Mouse (Mus musculus): ENCODE measurements at regions not wholly inside any gene's neighbourhood (a gene's known extent, or its start where the extent isn't known, plus 50 kb on each side); places are given as distances from the start of the nearest gene placed in this dataset.
A peak's percentile ranks its signal among the peaks of the same experiment; 100 is the strongest.

DNA sequence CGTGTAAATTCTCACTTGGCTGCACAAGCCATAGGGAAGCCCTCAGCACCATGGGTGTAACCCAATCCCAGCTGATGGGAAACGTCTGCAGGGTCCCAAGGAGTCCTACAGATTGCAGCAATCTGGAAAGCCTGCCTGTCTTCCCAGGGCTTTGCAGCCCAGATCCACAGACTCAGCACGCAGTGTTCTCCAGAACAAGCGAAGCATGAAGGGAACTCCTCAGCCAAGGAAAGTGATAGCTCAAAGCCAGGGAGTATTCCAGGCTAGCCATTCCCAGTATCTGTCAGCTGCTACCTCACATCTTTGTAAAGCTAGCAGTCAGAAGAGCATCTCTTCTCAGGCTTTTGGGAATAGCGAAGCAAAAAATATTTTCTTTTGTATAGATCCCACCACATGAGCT is 368.5 kb downstream of the Tns1 start:
- 52% methylated on average over 5 of the region's 5 CpGs for WGBS
- Histone ChIP-seq H3K36me3 (no peaks in the 10 kb centered on the region), H3K4me3 (no peak overlapping the region), H3K9ac (no peak overlapping the region), H3K4me1 (peaks cover 26% of the 10 kb centered on the region), H3K9me3 (no peaks in the 10 kb centered on the region), H3K27me3 (no peaks in the 10 kb centered on the region), H3K4me2 (replicated peaks) (no peak overlapping the region), H3K27ac (no peak overlapping the region)
- no peak for ATAC-seq (ENCODE audit: insufficient number of reproducible peaks, insufficient read depth, low FRiP score, low TSS enrichment)

DNA sequence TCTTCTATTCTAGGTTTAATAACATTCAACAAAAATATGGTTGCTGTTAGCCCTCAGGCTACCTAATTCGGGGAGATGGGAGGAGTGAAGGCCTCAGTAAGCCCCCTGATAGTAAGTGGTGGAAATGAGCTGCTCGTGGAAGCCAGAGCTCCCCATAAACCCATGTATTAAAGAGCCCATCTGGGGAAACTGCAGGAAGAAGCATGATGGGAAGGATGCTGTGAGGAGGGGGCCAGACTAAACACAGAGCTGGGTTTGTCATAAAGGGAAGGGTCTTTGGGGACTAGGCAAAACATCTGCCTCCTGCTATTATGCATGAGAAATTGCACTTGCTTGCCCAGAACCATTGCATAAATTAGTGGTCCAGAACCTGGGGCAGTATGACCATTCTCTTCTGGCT is 369.3 kb downstream of the Tns1 start:
- H3K4me1 ChIP-seq = peaks cover 26% of the 10 kb centered on the region
- H3K36me3 ChIP-seq = no peaks in the 10 kb centered on the region
- H3K9ac ChIP-seq = no peak overlapping the region
- ATAC-seq (ENCODE audit: insufficient number of reproducible peaks, insufficient read depth, low FRiP score, low TSS enrichment) = no peak
- 77% methylated on average over 2 of the region's 2 CpGs for WGBS
- no peaks in the 10 kb centered on the region for H3K27me3 ChIP-seq
- no peak overlapping the region for H3K4me3 ChIP-seq
- H3K27ac ChIP-seq = no peak overlapping the region
- H3K9me3 ChIP-seq = no peaks in the 10 kb centered on the region
- no peak overlapping the region for H3K4me2 ChIP-seq (replicated peaks)

DNA sequence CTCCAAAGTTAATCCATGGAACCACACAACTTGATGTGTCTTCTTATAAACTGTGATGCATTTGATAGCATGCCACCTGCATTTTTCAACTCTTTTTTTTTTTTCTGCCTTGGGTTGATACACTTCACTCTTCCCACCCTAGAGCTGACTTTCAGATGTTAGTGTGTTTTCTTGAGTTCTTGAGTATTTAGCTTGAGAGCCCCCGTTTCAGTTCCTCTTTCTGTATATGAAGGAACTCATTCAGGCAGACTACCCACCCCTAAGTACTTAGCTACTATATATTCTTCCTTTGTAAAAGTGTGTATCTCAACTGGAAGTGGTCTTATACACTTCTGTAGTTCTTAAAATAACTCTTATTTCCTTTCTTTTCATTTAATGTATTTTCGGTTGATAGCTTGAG is 371.1 kb downstream of the Tns1 start:
- Histone ChIP-seq H3K4me2 (replicated peaks) (no peak overlapping the region), H3K9ac (no peak overlapping the region), H3K9me3 (no peaks in the 10 kb centered on the region), H3K4me3 (no peak overlapping the region), H3K27ac (no peak overlapping the region), H3K4me1 (peaks cover 15% of the 10 kb centered on the region), H3K36me3 (no peaks in the 10 kb centered on the region), H3K27me3 (no peaks in the 10 kb centered on the region)
- WGBS = 90% methylated on average over 2 of the region's 2 CpGs
- no peak for ATAC-seq (ENCODE audit: insufficient number of reproducible peaks, insufficient read depth, low FRiP score, low TSS enrichment)

DNA sequence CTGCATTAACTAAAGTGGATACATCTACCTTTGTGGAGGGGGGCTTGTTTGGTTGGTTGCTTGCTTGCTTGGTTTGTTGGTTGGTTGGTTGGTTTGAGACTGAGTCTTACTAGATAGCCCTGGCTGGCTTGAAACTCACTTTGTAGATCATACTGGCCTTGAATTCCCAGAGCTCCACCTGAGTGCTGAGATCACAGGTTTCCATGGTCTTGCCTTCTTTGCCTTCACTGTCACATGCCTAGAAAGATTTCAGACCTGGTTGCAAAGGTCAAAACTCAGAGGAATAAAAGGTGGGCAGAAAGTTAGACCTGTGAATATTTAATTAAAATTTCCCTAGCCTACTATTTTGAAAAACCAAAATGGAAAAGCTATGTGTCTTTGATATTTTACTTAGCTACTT is 375.5 kb downstream of the Tns1 start:
- H3K9me3 ChIP-seq = no peaks in the 10 kb centered on the region
- peaks cover 12% of the 10 kb centered on the region for H3K4me1 ChIP-seq
- no peak overlapping the region for H3K4me2 ChIP-seq (replicated peaks)
- H3K9ac ChIP-seq = no peak overlapping the region
- H3K27ac ChIP-seq = no peak overlapping the region
- no peak for ATAC-seq (ENCODE audit: insufficient number of reproducible peaks, insufficient read depth, low FRiP score, low TSS enrichment)
- H3K36me3 ChIP-seq = no peaks in the 10 kb centered on the region
- no peak overlapping the region for H3K4me3 ChIP-seq
- H3K27me3 ChIP-seq = no peaks in the 10 kb centered on the region

DNA sequence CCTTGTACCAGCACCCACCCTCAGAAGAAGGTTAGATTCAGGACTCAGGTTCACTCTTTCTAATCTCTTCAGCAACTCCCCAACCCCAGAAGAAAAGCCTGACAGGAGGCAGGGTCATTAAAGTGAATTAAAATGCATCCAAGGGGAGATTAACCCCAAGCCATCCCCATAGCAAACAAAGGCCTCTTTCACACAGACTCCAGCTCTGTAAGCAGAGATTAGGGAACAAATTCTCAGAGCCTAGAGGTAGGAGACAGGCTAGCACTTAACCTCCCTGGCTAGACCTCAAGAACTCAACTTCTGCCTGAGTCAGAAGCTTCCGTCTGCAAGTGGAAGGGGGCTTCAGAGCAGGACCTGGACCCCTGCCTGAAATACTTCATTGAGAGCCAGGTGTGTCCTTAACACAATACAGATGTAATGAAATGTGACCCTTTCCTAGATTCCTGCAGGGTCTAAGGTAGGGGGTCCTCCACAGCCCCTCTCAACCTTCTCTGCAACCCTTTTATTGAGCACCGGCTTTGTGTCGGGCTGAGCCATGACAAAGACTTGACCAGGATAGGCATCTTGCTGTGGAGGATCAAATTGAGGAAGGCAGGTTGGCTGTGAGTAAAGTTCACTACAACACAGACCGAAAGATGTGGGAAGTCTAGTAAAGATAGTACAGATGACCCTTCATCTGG is 379.6 kb downstream of the Tns1 start:
- ATAC-seq (ENCODE audit: insufficient number of reproducible peaks, insufficient read depth, low FRiP score, low TSS enrichment) = peak; percentile 69
- H3K4me3 ChIP-seq = no peak overlapping the region
- H3K9me3 ChIP-seq = no peaks in the 10 kb centered on the region
- no peak overlapping the region for H3K9ac ChIP-seq
- H3K4me1 ChIP-seq = peaks cover 16% of the 10 kb centered on the region
- H3K27ac ChIP-seq = peak overlapping the region; percentile 77
- 38% methylated on average over 4 of the region's 4 CpGs for WGBS
- no peaks in the 10 kb centered on the region for H3K27me3 ChIP-seq
- H3K4me2 ChIP-seq (replicated peaks) = no peak overlapping the region
- no peaks in the 10 kb centered on the region for H3K36me3 ChIP-seq

DNA sequence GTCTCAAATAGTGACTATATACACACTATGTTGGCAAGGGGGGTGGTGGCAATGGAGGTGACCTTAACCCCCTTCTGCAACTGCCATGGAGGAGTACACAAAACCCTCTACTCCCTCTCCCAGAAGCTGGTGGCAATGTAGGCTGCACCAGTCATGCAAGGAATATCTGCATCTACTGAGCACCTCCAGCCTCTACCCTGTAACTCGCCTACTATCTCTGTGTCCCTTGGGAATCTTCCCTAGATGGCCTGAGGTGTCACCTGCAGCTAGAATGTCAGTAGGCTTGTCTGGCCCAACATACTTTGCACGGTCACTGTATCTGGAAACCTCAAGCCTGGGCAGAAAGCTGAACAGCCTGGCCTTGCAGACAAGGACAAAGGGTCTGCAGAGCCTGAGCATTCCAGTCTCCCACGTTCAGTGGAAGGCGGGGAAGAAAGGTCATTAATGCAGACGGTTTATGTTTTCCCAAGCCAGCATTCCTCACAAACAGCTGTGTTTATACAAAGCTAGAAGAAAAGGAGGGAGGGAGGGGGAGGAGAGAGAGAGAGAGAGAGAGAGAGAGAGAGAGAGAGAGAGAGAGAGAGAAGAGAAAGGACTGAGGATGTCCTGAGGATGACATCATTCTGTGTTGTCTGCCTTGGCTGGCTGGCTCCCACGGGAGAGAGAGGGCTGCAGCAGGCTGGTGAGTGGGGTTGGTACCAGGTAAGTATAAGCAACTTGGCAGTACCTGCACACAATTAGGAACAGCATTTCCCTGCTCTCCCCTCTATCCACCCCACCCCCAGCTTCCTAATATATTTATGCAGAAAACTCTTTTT is 380.3 kb downstream of the Tns1 start:
- ATAC-seq (ENCODE audit: insufficient number of reproducible peaks, insufficient read depth, low FRiP score, low TSS enrichment) = peak; percentile 72; the same call in 1 of the 2 replicates
- WGBS = 14% methylated on average over 6 of the region's 6 CpGs
- Histone ChIP-seq H3K27ac (peak overlapping the region; percentile 77), H3K36me3 (no peaks in the 10 kb centered on the region), H3K9me3 (no peaks in the 10 kb centered on the region), H3K4me1 (peaks cover 16% of the 10 kb centered on the region), H3K27me3 (no peaks in the 10 kb centered on the region), H3K4me3 (no peak overlapping the region), H3K4me2 (replicated peaks) (no peak overlapping the region), H3K9ac (no peak overlapping the region)

DNA sequence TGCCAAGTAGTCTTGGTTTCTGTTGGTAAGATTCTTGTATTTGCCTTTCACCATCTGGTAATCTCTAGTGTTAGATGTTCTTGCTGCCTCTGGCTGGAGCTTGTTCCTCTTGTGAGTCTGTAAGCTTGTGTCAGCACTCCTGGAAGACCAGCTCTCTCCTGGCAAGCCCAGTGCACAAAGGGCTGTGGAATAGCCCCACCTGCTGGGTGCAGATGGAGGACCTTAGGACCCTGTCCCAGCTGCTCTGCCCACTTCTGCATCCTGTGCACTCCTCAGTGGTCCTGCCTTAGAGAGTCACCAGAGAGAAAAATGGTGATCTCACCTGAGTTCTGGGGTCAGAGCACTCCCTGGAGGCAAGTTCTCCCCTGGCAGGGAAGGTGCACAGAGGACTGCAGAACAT is 387.2 kb downstream of the Tns1 start:
- Histone ChIP-seq H3K4me2 (replicated peaks) (no peak overlapping the region), H3K27ac (no peak overlapping the region), H3K9ac (no peak overlapping the region), H3K36me3 (no peaks in the 10 kb centered on the region), H3K4me3 (no peak overlapping the region), H3K4me1 (peaks cover 3% of the 10 kb centered on the region; the same call in 1 of the 2 replicates), H3K9me3 (no peaks in the 10 kb centered on the region), H3K27me3 (no peaks in the 10 kb centered on the region)
- no peak for ATAC-seq (ENCODE audit: insufficient number of reproducible peaks, insufficient read depth, low FRiP score, low TSS enrichment)

DNA sequence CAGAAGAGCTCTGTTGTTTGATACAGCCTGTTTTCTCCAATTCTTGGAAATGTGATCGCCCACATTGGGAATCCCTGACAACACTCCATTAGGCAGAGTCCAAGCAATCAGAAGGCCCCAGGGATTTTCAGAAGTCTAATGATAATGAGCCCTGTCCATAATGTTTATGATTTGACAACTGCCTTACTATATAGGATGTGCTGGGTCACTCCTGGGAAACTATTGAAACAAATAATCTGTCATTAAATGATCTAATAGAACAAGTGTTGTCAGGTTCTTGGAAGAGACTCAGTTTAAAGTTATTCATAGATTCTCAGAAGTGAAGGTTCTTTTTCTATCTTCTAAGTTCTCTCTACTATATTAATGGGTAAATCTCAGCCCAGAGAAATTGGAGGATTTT is 395.9 kb downstream of the Tns1 start:
- no peak overlapping the region for H3K4me2 ChIP-seq (replicated peaks)
- 89% methylated on average over 1 of the region's 1 CpGs for WGBS
- H3K4me1 ChIP-seq = no peaks in the 10 kb centered on the region
- H3K9ac ChIP-seq = no peak overlapping the region
- no peak overlapping the region for H3K27ac ChIP-seq
- no peaks in the 10 kb centered on the region for H3K9me3 ChIP-seq
- H3K36me3 ChIP-seq = no peaks in the 10 kb centered on the region
- ATAC-seq (ENCODE audit: insufficient number of reproducible peaks, insufficient read depth, low FRiP score, low TSS enrichment) = no peak
- no peaks in the 10 kb centered on the region for H3K27me3 ChIP-seq
- H3K4me3 ChIP-seq = no peak overlapping the region

DNA sequence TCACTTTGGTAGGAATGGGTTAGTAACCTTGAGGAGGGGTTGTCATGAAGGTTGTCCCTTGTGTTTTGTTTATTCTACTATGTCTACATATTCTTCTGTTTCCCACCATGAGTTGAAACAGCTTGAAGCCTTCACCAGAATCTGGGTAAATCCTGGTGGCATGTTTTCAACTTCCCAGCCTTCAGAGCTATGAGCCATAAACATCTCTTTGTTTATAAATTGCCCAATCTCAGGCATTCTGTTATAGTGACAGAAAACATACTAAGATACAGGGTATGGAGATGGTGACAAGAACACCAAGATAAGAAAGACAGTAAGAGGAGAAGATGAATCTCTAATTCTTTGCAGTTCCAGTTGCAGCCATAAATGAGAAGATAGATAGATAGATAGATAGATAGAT is 396.5 kb downstream of the Tns1 start:
- no peak overlapping the region for H3K4me3 ChIP-seq
- no peaks in the 10 kb centered on the region for H3K36me3 ChIP-seq
- H3K4me2 ChIP-seq (replicated peaks) = no peak overlapping the region
- no peak for ATAC-seq (ENCODE audit: insufficient number of reproducible peaks, insufficient read depth, low FRiP score, low TSS enrichment)
- H3K27me3 ChIP-seq = no peaks in the 10 kb centered on the region
- no peak overlapping the region for H3K9ac ChIP-seq
- H3K4me1 ChIP-seq = no peaks in the 10 kb centered on the region
- H3K9me3 ChIP-seq = no peaks in the 10 kb centered on the region
- H3K27ac ChIP-seq = no peak overlapping the region

DNA sequence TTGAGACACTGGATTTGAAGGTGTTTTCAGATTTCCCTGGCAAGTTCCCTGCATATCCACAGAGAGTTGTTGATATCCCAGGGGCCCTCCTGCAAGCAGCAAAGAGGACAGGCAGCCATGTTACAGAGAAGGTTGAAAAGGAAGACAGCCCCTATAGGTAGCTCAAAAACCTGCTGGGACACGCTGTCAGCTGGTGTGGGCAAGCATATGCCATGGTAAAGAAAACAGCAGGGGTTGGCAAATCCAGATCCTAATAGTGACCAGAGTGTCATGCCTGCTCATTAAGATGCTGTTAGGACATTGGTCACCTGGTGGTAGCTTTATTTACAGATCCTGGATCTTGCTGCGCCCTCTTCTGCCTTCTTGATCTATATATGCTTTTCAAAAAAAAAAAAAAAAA is 397.6 kb downstream of the Tns1 start:
- WGBS = 94% methylated on average over 2 of the region's 2 CpGs

DNA sequence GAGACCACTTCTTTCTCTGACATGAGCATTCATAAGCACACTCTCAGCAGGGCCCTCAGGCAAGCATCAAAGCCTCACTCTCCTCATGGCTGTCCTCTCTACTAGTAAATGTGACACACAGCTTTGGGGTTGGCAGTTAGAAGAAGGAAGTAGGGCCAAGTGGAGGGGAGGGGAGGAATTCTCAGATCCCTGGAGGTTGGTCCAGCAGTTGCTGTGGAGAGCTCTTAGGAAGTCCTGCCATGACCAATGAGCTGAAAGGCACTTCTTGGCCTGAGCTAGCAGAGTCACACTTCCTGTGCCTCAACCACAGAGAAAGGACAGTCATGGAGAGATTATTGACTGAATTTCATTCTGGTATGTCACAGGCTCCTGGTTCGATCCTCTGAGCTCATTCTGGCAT is 398.8 kb downstream of the Tns1 start:
- ATAC-seq (ENCODE audit: insufficient number of reproducible peaks, insufficient read depth, low FRiP score, low TSS enrichment) = no peak
- H3K4me2 ChIP-seq (replicated peaks) = no peak overlapping the region
- H3K27ac ChIP-seq = no peak overlapping the region
- H3K4me3 ChIP-seq = no peak overlapping the region
- H3K9ac ChIP-seq = no peak overlapping the region
- 80% methylated on average over 1 of the region's 1 CpGs for WGBS
- no peaks in the 10 kb centered on the region for H3K36me3 ChIP-seq
- no peaks in the 10 kb centered on the region for H3K4me1 ChIP-seq
- H3K9me3 ChIP-seq = no peaks in the 10 kb centered on the region
- H3K27me3 ChIP-seq = no peaks in the 10 kb centered on the region

More for the DNA sequence above, 397.6 kb downstream of the Tns1 start:
- Histone ChIP-seq H3K36me3 (no peaks in the 10 kb centered on the region), H3K4me1 (no peaks in the 10 kb centered on the region), H3K9ac (no peak overlapping the region), H3K9me3 (no peaks in the 10 kb centered on the region), H3K4me3 (no peak overlapping the region), H3K4me2 (replicated peaks) (no peak overlapping the region), H3K27me3 (no peaks in the 10 kb centered on the region), H3K27ac (no peak overlapping the region)
- no peak for ATAC-seq (ENCODE audit: insufficient number of reproducible peaks, insufficient read depth, low FRiP score, low TSS enrichment)

DNA sequence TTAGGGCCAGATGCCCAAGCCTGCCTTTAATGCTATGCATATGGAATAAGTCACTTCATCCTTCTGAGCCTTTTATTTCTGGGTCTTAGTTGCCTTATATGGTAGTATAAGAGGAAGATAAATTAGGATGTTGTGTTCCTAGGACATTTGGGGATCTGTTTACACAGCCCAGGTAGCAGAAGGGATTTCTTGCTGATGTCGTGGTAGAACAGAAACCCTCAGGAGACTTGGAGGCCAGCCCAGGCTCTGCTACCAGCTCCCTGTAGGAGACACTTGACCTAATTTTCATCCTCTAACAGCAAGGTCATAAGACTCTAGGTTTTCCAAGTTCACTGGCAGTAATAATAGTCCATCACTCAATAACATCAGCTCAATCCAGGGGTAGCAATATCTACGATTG is 399.7 kb downstream of the Tns1 start:
- no peaks in the 10 kb centered on the region for H3K9me3 ChIP-seq
- WGBS = 67% methylated on average over 2 of the region's 2 CpGs
- H3K36me3 ChIP-seq = no peaks in the 10 kb centered on the region
- ATAC-seq (ENCODE audit: insufficient number of reproducible peaks, insufficient read depth, low FRiP score, low TSS enrichment) = no peak
- H3K4me3 ChIP-seq = no peak overlapping the region
- no peak overlapping the region for H3K27ac ChIP-seq
- H3K27me3 ChIP-seq = no peaks in the 10 kb centered on the region
- H3K4me2 ChIP-seq (replicated peaks) = no peak overlapping the region
- H3K9ac ChIP-seq = no peak overlapping the region
- H3K4me1 ChIP-seq = no peaks in the 10 kb centered on the region
